Mouse (Mus musculus) kidney, adult 10 weeks (tissue): ENCODE measurements around the gene Zfp219. TPM values are rescaled to one million over a fixed set of nuclear protein-coding genes. Genes with fewer than 3 reads are reported as not detected.

Experiments used
- polyA plus RNA-seq: library from polyadenylated mRNA; stranded (reverse); fragments of 350-450 nt; fragmentation: Illumina TruSeq; extraction: RNeasy Lipid Tissue Mini Kit (QIAGEN cat#74804); gene quantifications from one replicate; pipeline ENCODE4 v1.2.3, GENCODE M21; 2014; ENCODE audit warnings: low read depth, low replicate concordance

Gene Zfp219
- 0.77 TPM for polyA plus RNA-seq

GRCm38 (mm10) chr14:52020486-52021137 is at the start of gene Zfp219:
Gene Zfp219, minus strand, starts transcription at chr14:52020733.

GRCm38 (mm10) chr14:52042359-52042758 is 21.8 kb upstream of the Zfp219 start, which contains the start of gene Olfr221:
Gene Olfr221, minus strand, starts transcription at chr14:52042459.

GRCm38 (mm10) chr14:52015445-52016100 is 5.0 kb downstream of the Zfp219 start, which contains the start of gene Tmem253:
Gene Tmem253, plus strand, starts transcription at chr14:52015658.

GRCm38 (mm10) chr14:51984247-51985231 is 36.0 kb downstream of the Zfp219 start, which contains the start of gene Arhgef40:
Gene Arhgef40, plus strand, starts transcription at chr14:51984719.

Other genes starting within 250 kb of the Zfp219 start
- not detected for gene Ang4, start 247.1 kb downstream of the Zfp219 start, polyA plus RNA-seq
- not detected for gene AY358078, start 220.7 kb downstream of the Zfp219 start, polyA plus RNA-seq
- not detected for gene Ear6, start 167.0 kb downstream of the Zfp219 start, polyA plus RNA-seq
- gene Mettl17, start 135.9 kb downstream of the Zfp219 start, polyA plus RNA-seq: 1.9 TPM
- gene Slc39a2, start 127.8 kb downstream of the Zfp219 start, polyA plus RNA-seq: 0.16 TPM
- 188 TPM for gene Ndrg2, start 106.6 kb downstream of the Zfp219 start, polyA plus RNA-seq
- not detected for gene Tppp2, start 102.3 kb downstream of the Zfp219 start, polyA plus RNA-seq
- not detected for gene Rnase13, start 98.0 kb downstream of the Zfp219 start, polyA plus RNA-seq
- gene Arhgef40, start 36.0 kb downstream of the Zfp219 start, polyA plus RNA-seq: 1.1 TPM
- gene Tmem253, start 5.1 kb downstream of the Zfp219 start, polyA plus RNA-seq: not detected
- gene Olfr221, start 21.7 kb upstream of the Zfp219 start, polyA plus RNA-seq: not detected
- 256 TPM for gene Hnrnpc, start 83.3 kb upstream of the Zfp219 start, polyA plus RNA-seq
- 5.9 TPM for gene Rpgrip1, start 90.0 kb upstream of the Zfp219 start, polyA plus RNA-seq
- 46.9 TPM for gene Supt16, start 176.7 kb upstream of the Zfp219 start, polyA plus RNA-seq
- gene Chd8, start 237.0 kb upstream of the Zfp219 start, polyA plus RNA-seq: 31.1 TPM